Mouse (Mus musculus) stomach, embryonic 14.5 days (tissue): ENCODE data around the gene 3100002H09Rik. TPM values are rescaled to one million over a fixed set of nuclear protein-coding genes. Genes with fewer than 3 reads are reported as not detected.

Source experiments
- polyA plus RNA-seq: library from polyadenylated mRNA; unstranded; fragments of >200 nt; fragmentation: Nextera tagmentation; extraction: Ambion mirVana; gene quantifications from 2 replicates; pipeline ENCODE4 v1.2.1, GENCODE M21; 2014

Gene 3100002H09Rik
- polyA plus RNA-seq, 1 experiment from 2014 or later = 0.29 TPM

Other genes starting within 250 kb of the 3100002H09Rik start
- gene Pou3f1, start 46.0 kb upstream of the 3100002H09Rik start, polyA plus RNA-seq = 0.10 and 0.42 TPM in 2 replicates
- 73.9 and 74.2 TPM in 2 replicates for gene Utp11, start 82.8 kb upstream of the 3100002H09Rik start, polyA plus RNA-seq
- gene Fhl3, start 89.9 kb upstream of the 3100002H09Rik start, polyA plus RNA-seq = 19.5 and 20.4 TPM in 2 replicates
- gene Sf3a3, start 104.0 kb upstream of the 3100002H09Rik start, polyA plus RNA-seq = 145 and 150 TPM in 2 replicates
- 27.4 and 31.1 TPM in 2 replicates for gene Inpp5b, start 131.0 kb upstream of the 3100002H09Rik start, polyA plus RNA-seq
- 12.9 and 14.1 TPM in 2 replicates for gene Mtf1, start 191.3 kb upstream of the 3100002H09Rik start, polyA plus RNA-seq
- gene Yrdc, start 239.9 kb upstream of the 3100002H09Rik start, polyA plus RNA-seq = 31.6 and 39.6 TPM in 2 replicates
- 60.1 and 69.1 TPM in 2 replicates for gene 1110065P20Rik, start 240.4 kb upstream of the 3100002H09Rik start, polyA plus RNA-seq